Mouse (Mus musculus): ENCODE results near the gene Haao.

DNA sequence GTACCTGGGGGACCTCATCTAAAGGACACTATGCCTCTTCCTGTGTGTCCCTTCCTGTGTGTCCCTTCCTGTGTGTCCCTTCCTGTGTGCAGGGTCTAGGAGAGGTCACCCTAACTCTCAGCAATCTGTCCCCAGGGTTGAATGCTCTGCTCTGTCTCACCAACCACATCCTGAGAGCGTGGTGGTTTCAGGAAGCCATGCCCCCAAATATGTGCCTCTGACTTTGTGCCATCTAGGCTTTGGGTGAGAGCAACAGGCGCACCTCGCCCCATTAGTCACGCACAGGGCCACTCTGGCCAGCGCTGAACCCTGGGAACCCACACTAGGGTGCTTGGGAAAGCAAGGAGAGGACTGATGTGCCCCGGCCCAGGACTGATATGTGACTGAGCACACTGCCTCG is 23.9 kb downstream of the Haao start:
- TF ChIP-seq CTCF (conservative IDR thresholded peaks at IDR 0.05; ENCODE audit: insufficient read depth, insufficient read length, low read depth, low read length) (no peak), POLR2A (IDR thresholded peaks at IDR 0.05; ENCODE audit: low read depth, low read length) (no peak)
